Mouse (Mus musculus): ENCODE results near the gene Lclat1. TPM values are rescaled to one million over a fixed set of nuclear protein-coding genes. Genes with fewer than 3 reads are reported as not detected.

The Lclat1 gene
- total and polyA plus RNA-seq, 3 experiments, result 30.2 to 104 (median 100) TPM

DNA sequence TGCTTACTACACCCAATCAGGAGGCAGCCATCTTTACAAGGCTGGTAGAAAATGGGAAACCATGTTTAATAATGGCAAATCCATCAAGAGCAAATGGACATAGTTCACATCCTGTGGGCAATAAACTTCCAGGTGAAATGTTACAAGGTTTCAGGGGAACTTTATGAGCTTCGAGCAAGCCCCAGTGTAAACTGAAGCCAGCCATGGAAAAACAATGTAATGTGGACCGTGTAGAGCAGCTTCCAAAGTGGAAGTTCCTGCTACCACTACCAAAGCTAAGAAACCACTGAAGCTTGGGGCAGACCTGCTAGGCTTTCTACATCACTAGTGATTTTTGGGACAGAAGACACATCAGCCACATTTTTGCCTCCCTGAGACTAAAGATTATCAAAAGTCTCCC is 44.5 kb upstream of the Lclat1 start:
- Histone ChIP-seq H3K27ac (no peak overlapping the region), H3K27me3 (ENCODE audit: control insufficient read depth, insufficient read depth, low read length) (no peaks in the 10 kb centered on the region), H3K79me2 (replicated peaks; ENCODE audit: control insufficient read depth, insufficient read depth, low read length) (no peaks in the 10 kb centered on the region), H3K4me3 (no peak overlapping the region), H3K9ac (ENCODE audit: low read depth, low read length) (no peak overlapping the region), H3K36me3 (ENCODE audit: control insufficient read depth, insufficient read depth, low read length) (peaks cover 6% of the 10 kb centered on the region), H3K4me1 (ENCODE audit: control insufficient read depth, insufficient read depth, low read length) (peaks cover 18% of the 10 kb centered on the region)
- 83% methylated on average over 2 of the region's 2 CpGs for WGBS
- DNase-seq, result no peak
- intact Hi-C loops (cut with DNase I), result no loop called here
- TF ChIP-seq POLR2A (IDR thresholded peaks at IDR 0.05; ENCODE audit: insufficient read depth, low read depth, low read length), result no peak
- no peak for TF ChIP-seq EP300 (IDR thresholded peaks at IDR 0.05; ENCODE audit: insufficient read depth, low read depth, low read length)
- TF ChIP-seq CTCF (IDR thresholded peaks at IDR 0.05), result no peak

DNA sequence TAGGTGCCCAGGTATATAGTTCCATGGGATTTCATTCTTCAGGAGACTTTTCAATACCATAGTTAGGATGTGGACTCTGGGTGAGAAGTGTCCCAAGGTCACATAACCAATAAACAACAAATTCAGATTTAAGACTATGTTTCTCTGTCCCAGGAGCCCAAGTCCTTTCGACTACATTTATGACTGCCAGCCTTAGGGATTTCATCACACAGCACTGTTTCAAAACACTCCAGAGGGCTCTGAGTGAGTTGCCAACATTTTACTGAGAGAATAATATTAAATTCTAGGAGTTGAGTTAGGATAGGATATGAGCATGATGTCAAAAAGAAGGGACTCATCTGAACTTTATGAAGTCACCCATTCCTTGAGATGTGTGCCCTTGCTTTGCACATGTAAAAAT is 44.0 kb upstream of the Lclat1 start:
- intact Hi-C loops (cut with DNase I), result no loop called here
- H3K4me3 ChIP-seq, result no peak overlapping the region
- 75% methylated on average over 1 of the region's 1 CpGs for WGBS

DNA sequence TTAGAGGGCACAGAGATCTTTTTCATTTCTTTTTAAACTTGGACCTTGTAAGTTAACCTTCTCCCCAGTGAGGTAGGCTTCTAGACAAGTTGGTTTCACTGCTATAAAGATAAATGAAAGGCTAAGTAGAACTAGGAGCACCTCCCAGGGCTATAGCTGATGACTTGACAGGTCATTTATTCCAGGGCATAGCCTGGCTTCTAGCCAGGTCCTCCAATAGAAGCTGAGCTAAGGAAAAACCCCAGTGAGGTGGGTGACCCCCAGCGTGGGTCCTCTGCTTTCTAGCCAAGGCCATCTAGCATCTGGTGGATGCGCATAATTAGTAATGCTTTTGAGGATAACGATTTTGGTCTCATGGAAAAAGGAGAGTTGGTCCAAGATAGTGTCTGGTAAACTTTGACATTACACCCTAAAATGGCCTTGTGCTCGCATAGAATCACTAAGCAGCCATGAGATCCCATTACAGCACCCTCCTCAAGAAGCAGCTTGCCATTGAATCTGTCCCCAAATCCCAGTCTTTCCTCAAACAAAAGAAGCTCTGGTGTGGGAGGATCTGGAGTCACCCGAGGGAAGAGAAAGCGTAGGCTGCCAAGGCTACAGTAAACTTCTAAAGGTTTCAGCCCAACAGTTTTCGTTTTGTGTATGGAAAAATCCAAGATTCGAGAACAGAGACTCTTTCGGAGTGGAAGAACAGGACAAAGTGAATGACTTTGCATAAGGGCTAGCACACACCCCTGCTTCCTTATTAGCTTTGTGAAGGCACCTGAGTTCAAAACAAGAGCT is 41.2 kb upstream of the Lclat1 start:
- peaks cover 25% of the 10 kb centered on the region for H3K4me1 ChIP-seq (ENCODE audit: control insufficient read depth, insufficient read depth, low read length)
- 58% methylated on average over 9 of the region's 9 CpGs for WGBS
- intact Hi-C loops (cut with DNase I), result no loop called here
- no peak overlapping the region for H3K9ac ChIP-seq (ENCODE audit: low read depth, low read length)
- peaks cover 6% of the 10 kb centered on the region for H3K36me3 ChIP-seq (ENCODE audit: control insufficient read depth, insufficient read depth, low read length)
- no peak overlapping the region for H3K4me3 ChIP-seq
- no peak for DNase-seq
- no peaks in the 10 kb centered on the region for H3K79me2 ChIP-seq (replicated peaks; ENCODE audit: control insufficient read depth, insufficient read depth, low read length)
- TF ChIP-seq CTCF (IDR thresholded peaks at IDR 0.05), result no peak
- no peak for TF ChIP-seq EP300 (IDR thresholded peaks at IDR 0.05; ENCODE audit: insufficient read depth, low read depth, low read length)
- TF ChIP-seq POLR2A (IDR thresholded peaks at IDR 0.05; ENCODE audit: insufficient read depth, low read depth, low read length), result no peak
- no peaks in the 10 kb centered on the region for H3K27me3 ChIP-seq (ENCODE audit: control insufficient read depth, insufficient read depth, low read length)
- H3K27ac ChIP-seq, result peak overlapping the region; percentile 81

More for the DNA sequence above, 44.0 kb upstream of the Lclat1 start:
- H3K36me3 ChIP-seq (ENCODE audit: control insufficient read depth, insufficient read depth, low read length), result peaks cover 6% of the 10 kb centered on the region
- no peak for DNase-seq
- no peak for TF ChIP-seq POLR2A (IDR thresholded peaks at IDR 0.05; ENCODE audit: insufficient read depth, low read depth, low read length)
- TF ChIP-seq CTCF (IDR thresholded peaks at IDR 0.05), result no peak
- no peak for TF ChIP-seq EP300 (IDR thresholded peaks at IDR 0.05; ENCODE audit: insufficient read depth, low read depth, low read length)
- H3K9ac ChIP-seq (ENCODE audit: low read depth, low read length), result no peak overlapping the region
- H3K79me2 ChIP-seq (replicated peaks; ENCODE audit: control insufficient read depth, insufficient read depth, low read length), result no peaks in the 10 kb centered on the region
- H3K27ac ChIP-seq, result no peak overlapping the region
- peaks cover 20% of the 10 kb centered on the region for H3K4me1 ChIP-seq (ENCODE audit: control insufficient read depth, insufficient read depth, low read length)
- no peaks in the 10 kb centered on the region for H3K27me3 ChIP-seq (ENCODE audit: control insufficient read depth, insufficient read depth, low read length)

DNA sequence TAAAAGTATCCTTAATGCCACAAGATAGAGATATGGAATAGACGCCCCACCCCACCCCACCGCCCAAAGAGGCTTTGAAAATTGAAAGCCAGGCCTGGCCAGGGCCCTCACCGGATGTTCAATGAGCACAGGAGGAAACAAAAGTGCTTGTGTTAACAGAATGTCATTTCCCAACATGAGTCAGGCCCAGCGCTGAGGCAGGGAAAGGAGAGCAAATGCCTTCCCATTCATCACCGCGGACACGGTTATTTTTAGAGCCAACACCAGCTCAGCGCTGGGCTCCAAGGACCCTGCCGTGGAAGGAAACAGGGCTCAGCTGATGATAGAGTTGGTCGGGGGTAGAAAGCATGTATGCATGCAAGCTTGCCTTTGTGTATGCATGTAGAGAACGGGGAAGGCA is 40.4 kb upstream of the Lclat1 start:
- intact Hi-C loops (cut with DNase I), result no loop called here
- H3K27me3 ChIP-seq (ENCODE audit: control insufficient read depth, insufficient read depth, low read length), result no peaks in the 10 kb centered on the region
- H3K4me3 ChIP-seq, result no peak overlapping the region
- H3K9ac ChIP-seq (ENCODE audit: low read depth, low read length), result peak overlapping the region; percentile 51
- H3K36me3 ChIP-seq (ENCODE audit: control insufficient read depth, insufficient read depth, low read length), result peaks cover 9% of the 10 kb centered on the region
- WGBS, result 4% methylated on average over 11 of the region's 11 CpGs
- peak; percentile 54 to 69 for DNase-seq
- TF ChIP-seq POLR2A (IDR thresholded peaks at IDR 0.05; ENCODE audit: insufficient read depth, low read depth, low read length), result no peak
- TF ChIP-seq EP300 (IDR thresholded peaks at IDR 0.05; ENCODE audit: insufficient read depth, low read depth, low read length), result 0 out of 2 replicates have a peak, but pooled peaks have one; percentile 24
- H3K79me2 ChIP-seq (replicated peaks; ENCODE audit: control insufficient read depth, insufficient read depth, low read length), result no peaks in the 10 kb centered on the region
- peaks cover 26% of the 10 kb centered on the region for H3K4me1 ChIP-seq (ENCODE audit: control insufficient read depth, insufficient read depth, low read length)
- peak overlapping the region; percentile 81 for H3K27ac ChIP-seq

DNA sequence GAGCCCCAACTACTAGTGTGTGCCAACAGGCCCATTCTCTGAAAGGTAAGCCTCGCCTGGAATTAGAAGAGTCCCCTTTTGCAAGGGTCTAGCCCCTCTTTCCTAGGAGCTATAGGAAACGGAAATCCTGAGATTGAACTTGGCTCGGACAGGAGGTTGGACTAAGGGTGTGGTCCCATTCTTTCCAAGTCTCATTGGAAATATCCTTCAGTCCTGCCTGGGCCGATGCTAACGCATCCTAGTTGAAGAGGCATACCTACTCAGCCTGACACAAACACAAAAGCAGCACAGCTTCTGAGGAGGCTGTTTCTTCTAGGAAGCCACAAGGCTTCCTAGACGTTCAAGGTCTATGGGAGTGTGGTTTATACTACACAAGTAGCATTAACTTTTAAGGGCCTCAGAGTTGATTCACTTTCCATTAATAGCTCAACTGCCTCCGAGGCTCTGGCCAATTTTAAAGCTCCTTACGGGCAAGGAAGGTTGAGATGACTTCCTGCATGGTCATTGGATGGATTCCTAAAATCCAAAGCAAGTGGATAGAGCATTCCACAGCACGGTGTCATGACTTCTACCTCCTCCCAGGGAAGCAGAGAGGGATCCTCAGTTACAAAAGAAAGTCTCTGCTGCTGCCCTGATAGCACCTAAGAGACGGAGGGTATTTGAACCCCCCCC is 39.3 kb upstream of the Lclat1 start:
- intact Hi-C loops (cut with DNase I), result loop anchor here (2.0 kb wide), 1 partner anchor 46 kb away; no protein-coding TSS in a partner anchor
- no peaks in the 10 kb centered on the region for H3K27me3 ChIP-seq (ENCODE audit: control insufficient read depth, insufficient read depth, low read length)
- no peak overlapping the region for H3K9ac ChIP-seq (ENCODE audit: low read depth, low read length)
- TF ChIP-seq EP300 (IDR thresholded peaks at IDR 0.05; ENCODE audit: insufficient read depth, low read depth, low read length) (no peak), CTCF (IDR thresholded peaks at IDR 0.05) (no peak), POLR2A (IDR thresholded peaks at IDR 0.05; ENCODE audit: insufficient read depth, low read depth, low read length) (no peak)
- H3K79me2 ChIP-seq (replicated peaks; ENCODE audit: control insufficient read depth, insufficient read depth, low read length), result no peaks in the 10 kb centered on the region
- WGBS, result 20% methylated on average over 10 of the region's 10 CpGs
- DNase-seq, result peak in 1 of 2 experiments; percentile 44
- H3K36me3 ChIP-seq (ENCODE audit: control insufficient read depth, insufficient read depth, low read length), result peaks cover 9% of the 10 kb centered on the region
- H3K4me3 ChIP-seq, result no peak overlapping the region
- peak overlapping the region; percentile 81 for H3K27ac ChIP-seq
- peaks cover 31% of the 10 kb centered on the region for H3K4me1 ChIP-seq (ENCODE audit: control insufficient read depth, insufficient read depth, low read length)

DNA sequence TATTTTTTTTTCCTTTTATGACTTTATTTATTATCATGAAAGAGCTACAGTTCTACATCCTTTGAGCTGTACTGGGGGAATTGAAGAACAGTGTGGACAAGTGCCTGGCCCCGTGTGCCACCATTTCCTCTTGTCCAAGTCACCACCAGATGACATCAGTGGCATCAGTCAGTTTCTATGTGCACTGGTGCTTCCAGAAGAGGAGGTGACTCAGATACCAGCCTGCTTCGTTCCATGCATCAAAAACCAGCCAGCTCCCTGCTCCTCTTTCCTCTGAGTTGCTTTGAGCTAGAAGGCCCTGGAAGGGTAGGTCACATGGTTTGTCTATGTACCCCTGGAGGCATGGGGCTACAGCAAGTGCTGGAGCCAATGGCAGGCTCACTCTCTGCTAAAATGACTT is 37.3 kb upstream of the Lclat1 start:
- DNase-seq, result no peak
- WGBS, result 68% methylated on average over 2 of the region's 2 CpGs
- Histone ChIP-seq H3K9ac (ENCODE audit: low read depth, low read length) (no peak overlapping the region), H3K79me2 (replicated peaks; ENCODE audit: control insufficient read depth, insufficient read depth, low read length) (no peaks in the 10 kb centered on the region), H3K27ac (peak overlapping the region; percentile 88), H3K27me3 (ENCODE audit: control insufficient read depth, insufficient read depth, low read length) (no peaks in the 10 kb centered on the region), H3K36me3 (ENCODE audit: control insufficient read depth, insufficient read depth, low read length) (peaks cover 9% of the 10 kb centered on the region), H3K4me1 (ENCODE audit: control insufficient read depth, insufficient read depth, low read length) (peaks cover 31% of the 10 kb centered on the region), H3K4me3 (no peak overlapping the region)
- TF ChIP-seq EP300 (IDR thresholded peaks at IDR 0.05; ENCODE audit: insufficient read depth, low read depth, low read length), result no peak
- no peak for TF ChIP-seq CTCF (IDR thresholded peaks at IDR 0.05)
- no peak for TF ChIP-seq POLR2A (IDR thresholded peaks at IDR 0.05; ENCODE audit: insufficient read depth, low read depth, low read length)
- intact Hi-C loops (cut with DNase I), result no loop called here

All from heart, adult 2 months (tissue).